Mouse (Mus musculus) intestine, embryonic 15.5 days (tissue): ENCODE measurements around the gene Ccdc177. TPM values are rescaled to one million over a fixed set of nuclear protein-coding genes. Genes with fewer than 3 reads are reported as not detected.

Source experiments
- ATAC-seq: fragments of 200-750 bp; cut with Nextera tagmentation; 2 replicates; pipeline ENCODE4 v1.8.0; 2017; ENCODE audit warnings: moderate TSS enrichment, moderate library complexity
- H3K27ac ChIP-seq: fragments of 300-500 bp; sonication (generic); 2 replicates; pipeline ENCODE4 v1.5.1; 2015; ENCODE audit warnings: mild to moderate bottlenecking, inconsistent platforms
- H3K27me3 ChIP-seq: fragments of 300-500 bp; sonication (generic); replicated peaks from 2 replicates; pipeline ENCODE4 v1.6.1; 2015; ENCODE audit warnings: inconsistent platforms
- H3K36me3 ChIP-seq: fragments of 300-500 bp; sonication (generic); 2 replicates; pipeline ENCODE4 v1.6.1; 2015; ENCODE audit warnings: inconsistent platforms
- H3K4me1 ChIP-seq: fragments of 300-500 bp; sonication (generic); replicated peaks from 2 replicates; pipeline ENCODE4 v1.6.1; 2015; ENCODE audit warnings: inconsistent platforms
- H3K4me2 ChIP-seq: fragments of 300-500 bp; sonication (generic); replicated peaks from 2 replicates; pipeline ENCODE4 v1.6.1; 2015; ENCODE audit warnings: mild to moderate bottlenecking, inconsistent platforms
- H3K4me3 ChIP-seq: fragments of 300-500 bp; sonication (generic); replicated peaks from 2 replicates; pipeline ENCODE4 v1.5.1; 2015; ENCODE audit warnings: inconsistent platforms
- H3K9ac ChIP-seq: fragments of 300-500 bp; sonication (generic); 2 replicates; pipeline ENCODE4 v1.6.1; 2015; ENCODE audit warnings: inconsistent platforms
- H3K9me3 ChIP-seq: fragments of 300-500 bp; sonication (generic); 2 replicates; pipeline ENCODE4 v1.6.1; 2016; ENCODE audit warnings: inconsistent platforms
- WGBS: fragments of 180-500 bp; shearing (Covaris S2); methylation state at CpG from one replicate; pipeline ENCODE4 v1.1.7; 2015; 5-methylcytosine and 5-hydroxymethylcytosine counted together
- polyA plus RNA-seq: library from polyadenylated mRNA; unstranded; fragments of >200 nt; fragmentation: Nextera tagmentation; extraction: Ambion mirVana; gene quantifications from 2 replicates; pipeline ENCODE4 v1.2.1, GENCODE M21; 2015

Ccdc177 gene
- polyA plus RNA-seq, 1 experiment from 2014 or later: 0.15 TPM

DNA sequence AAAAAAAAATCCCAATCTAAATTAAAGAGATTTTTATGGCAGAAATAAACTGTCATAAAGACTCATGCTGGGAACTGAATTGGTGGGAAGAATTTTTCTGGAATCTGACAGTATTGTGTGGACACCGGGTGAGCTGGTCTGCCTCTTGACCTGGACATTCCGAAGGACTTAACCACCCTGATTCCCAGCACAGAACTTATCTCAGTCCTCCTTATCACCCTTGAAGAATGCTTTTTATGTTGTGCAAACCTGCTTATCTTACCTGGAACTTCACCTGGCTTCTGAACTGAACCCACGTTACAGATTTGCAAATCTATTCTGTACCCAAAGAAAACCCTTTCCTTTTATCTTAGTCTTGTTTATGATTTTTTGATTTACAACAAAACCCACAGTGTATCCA is 21.7 kb upstream of the Ccdc177 start:
- 45% methylated on average over 3 of the region's 3 CpGs for WGBS
- Histone ChIP-seq H3K27ac (no peak overlapping the region), H3K4me1 (peaks cover under 1% of the 10 kb centered on the region; the same call in 1 of the 2 replicates), H3K9me3 (no peaks in the 10 kb centered on the region), H3K4me3 (no peak overlapping the region), H3K9ac (no peak overlapping the region), H3K4me2 (no peak overlapping the region), H3K27me3 (no peaks in the 10 kb centered on the region), H3K36me3 (no peaks in the 10 kb centered on the region)
- peak; percentile 43; the same call in 1 of the 2 replicates for ATAC-seq

DNA sequence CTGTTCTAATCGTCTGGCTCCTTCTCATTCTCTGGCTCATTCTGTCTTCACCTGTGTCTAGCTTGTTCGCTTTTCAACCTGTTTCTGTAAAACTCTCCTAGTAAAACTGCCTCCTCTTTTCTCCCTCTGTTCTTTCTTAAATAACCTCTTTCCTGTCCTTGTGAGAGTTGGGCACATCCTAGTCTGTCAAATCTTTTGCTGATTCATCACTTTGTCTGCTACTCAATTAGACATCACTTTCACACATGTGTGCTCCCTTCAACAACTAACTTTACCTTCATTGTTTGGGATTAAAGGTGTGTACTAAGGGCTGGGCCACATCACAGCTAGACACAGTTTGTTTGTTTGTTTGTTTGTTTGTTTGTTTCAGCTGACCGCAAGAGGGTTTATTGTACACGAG is 19.3 kb upstream of the Ccdc177 start:
- H3K27me3 ChIP-seq: no peaks in the 10 kb centered on the region
- WGBS: 89% methylated on average over 4 of the region's 4 CpGs
- 0 out of 2 replicates have a peak, but pooled peaks cover 5% of the 10 kb centered on the region for H3K4me1 ChIP-seq
- H3K4me2 ChIP-seq: no peak overlapping the region
- no peak overlapping the region for H3K9ac ChIP-seq
- no peak overlapping the region for H3K4me3 ChIP-seq
- no peak overlapping the region for H3K27ac ChIP-seq
- no peaks in the 10 kb centered on the region for H3K9me3 ChIP-seq
- H3K36me3 ChIP-seq: no peaks in the 10 kb centered on the region
- no peak for ATAC-seq

DNA sequence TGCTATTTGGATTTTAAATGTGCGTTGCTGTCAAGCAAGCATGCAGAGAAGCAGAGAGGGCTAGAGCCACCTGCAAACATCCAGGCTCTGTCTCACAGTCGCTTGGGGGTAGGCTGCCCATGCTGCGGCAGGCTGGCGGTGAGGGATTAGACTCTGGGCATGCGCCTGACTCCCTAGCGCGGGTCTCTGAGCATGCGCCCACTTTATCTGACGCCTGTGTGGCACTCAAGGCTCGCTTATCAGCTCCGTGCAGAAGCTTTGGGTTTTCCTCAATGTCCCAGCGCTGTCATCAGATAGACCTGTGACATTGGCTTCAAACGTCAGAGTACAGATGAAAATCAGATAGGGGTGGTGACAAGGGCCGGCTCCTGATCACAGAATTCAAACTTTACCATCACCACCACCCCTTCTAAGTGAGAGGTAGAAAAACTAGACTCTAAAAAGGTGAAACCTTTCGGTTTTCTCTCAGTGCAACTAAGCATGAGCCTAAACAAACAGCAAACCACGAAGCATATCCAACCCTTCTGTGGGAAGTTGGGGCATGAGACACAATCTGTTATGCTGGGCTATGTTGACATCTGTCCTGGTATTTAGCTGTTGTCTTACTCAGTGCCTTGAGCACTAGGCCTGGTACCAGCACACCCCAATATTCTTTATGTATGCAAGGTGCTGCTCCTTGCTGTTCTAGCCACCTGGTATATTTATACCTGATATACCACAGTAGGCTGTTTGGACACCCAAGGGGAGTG is 17.9 kb upstream of the Ccdc177 start:
- H3K9me3 ChIP-seq: no peaks in the 10 kb centered on the region
- WGBS: 79% methylated on average over 16 of the region's 16 CpGs
- no peak overlapping the region for H3K9ac ChIP-seq
- H3K4me3 ChIP-seq: no peak overlapping the region
- peak; percentile 76; the same call in 1 of the 2 replicates for ATAC-seq
- 0 out of 2 replicates have a peak, but pooled peaks cover 5% of the 10 kb centered on the region for H3K4me1 ChIP-seq
- H3K27ac ChIP-seq: no peak overlapping the region
- H3K4me2 ChIP-seq: no peak overlapping the region
- H3K36me3 ChIP-seq: no peaks in the 10 kb centered on the region
- H3K27me3 ChIP-seq: no peaks in the 10 kb centered on the region

DNA sequence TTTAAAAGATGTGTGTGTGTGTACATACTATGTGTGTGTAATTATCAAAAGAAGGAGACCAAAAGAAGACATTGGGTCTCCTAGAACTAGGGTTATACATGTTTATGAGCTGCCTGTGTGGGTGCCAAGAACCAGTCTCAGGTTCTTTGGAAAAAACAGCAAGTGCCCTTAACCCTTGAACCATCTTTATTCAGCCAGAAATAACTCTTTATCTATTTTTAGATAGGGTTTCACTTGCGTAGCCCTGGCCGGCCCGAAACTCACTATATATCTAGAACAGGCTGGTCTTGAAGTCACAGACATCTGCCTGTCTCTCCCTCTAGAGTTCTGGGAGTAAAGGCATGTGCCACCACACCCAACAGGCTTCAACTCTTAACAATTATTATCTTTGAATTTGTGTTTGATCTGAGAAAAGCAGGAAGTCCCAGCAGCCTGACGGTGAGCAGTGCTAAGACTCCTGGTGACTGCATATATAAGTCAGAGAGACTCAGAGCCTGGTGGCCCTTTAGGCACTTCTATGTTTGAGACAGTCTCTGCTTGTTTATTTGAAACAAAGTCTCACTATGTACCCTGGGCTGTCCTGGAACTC is 15.7 kb upstream of the Ccdc177 start:
- 67% methylated on average over 4 of the region's 4 CpGs for WGBS
- Histone ChIP-seq H3K27ac (no peak overlapping the region), H3K9ac (no peak overlapping the region), H3K4me3 (no peak overlapping the region), H3K36me3 (no peaks in the 10 kb centered on the region), H3K27me3 (no peaks in the 10 kb centered on the region), H3K4me2 (no peak overlapping the region), H3K9me3 (no peaks in the 10 kb centered on the region), H3K4me1 (0 out of 2 replicates have a peak, but pooled peaks cover 5% of the 10 kb centered on the region)
- ATAC-seq: peak; percentile 65

DNA sequence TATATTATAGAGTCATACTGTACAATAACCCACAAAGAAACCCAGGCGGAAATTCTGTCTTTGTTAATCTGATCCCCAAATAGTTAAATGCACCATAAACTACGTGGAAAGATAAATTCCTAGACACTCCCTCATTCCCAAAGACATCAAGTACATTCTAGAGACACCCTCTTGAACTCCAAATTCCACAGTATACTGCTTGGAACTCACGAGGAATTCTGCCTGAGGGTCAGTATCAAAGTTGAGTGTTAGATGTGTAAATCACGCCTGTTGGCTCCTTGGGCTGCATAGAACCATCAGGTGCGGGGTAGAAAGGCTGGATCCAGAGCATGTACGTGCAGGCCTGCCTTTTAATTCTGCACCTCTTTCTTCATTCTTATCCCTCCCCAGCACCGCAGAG is 14.3 kb upstream of the Ccdc177 start:
- Histone ChIP-seq H3K36me3 (no peaks in the 10 kb centered on the region), H3K4me2 (no peak overlapping the region), H3K27ac (no peak overlapping the region), H3K9me3 (no peaks in the 10 kb centered on the region), H3K4me3 (no peak overlapping the region), H3K9ac (no peak overlapping the region), H3K4me1 (0 out of 2 replicates have a peak, but pooled peaks cover 5% of the 10 kb centered on the region), H3K27me3 (no peaks in the 10 kb centered on the region)
- ATAC-seq: no peak
- WGBS: 69% methylated on average over 7 of the region's 7 CpGs

DNA sequence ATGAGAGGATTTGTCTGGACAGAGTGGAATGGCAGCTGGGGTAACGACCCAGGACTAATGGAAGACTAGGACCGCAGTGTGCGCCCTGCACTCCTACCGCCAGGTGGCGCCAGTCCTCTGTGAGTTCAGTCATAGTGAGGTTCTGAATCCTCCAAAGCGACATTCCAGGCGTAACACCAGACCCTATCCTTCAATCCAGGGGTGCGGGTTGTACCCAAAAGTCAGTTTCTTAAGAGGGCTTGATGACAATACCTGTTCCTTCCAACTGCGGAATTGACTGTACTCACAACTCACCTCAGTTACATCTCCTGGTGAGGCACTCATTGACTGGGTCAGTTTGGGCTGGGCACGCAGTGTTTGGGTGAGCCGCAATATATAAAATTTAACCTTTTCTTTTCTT is 9.2 kb upstream of the Ccdc177 start:
- ATAC-seq: peak; percentile 86
- no peaks in the 10 kb centered on the region for H3K27me3 ChIP-seq
- no peak overlapping the region for H3K27ac ChIP-seq
- no peaks in the 10 kb centered on the region for H3K4me1 ChIP-seq
- H3K9ac ChIP-seq: no peak overlapping the region
- no peaks in the 10 kb centered on the region for H3K36me3 ChIP-seq
- H3K4me2 ChIP-seq: no peak overlapping the region
- H3K9me3 ChIP-seq: no peaks in the 10 kb centered on the region
- WGBS: 18% methylated on average over 11 of the region's 11 CpGs
- H3K4me3 ChIP-seq: no peak overlapping the region

DNA sequence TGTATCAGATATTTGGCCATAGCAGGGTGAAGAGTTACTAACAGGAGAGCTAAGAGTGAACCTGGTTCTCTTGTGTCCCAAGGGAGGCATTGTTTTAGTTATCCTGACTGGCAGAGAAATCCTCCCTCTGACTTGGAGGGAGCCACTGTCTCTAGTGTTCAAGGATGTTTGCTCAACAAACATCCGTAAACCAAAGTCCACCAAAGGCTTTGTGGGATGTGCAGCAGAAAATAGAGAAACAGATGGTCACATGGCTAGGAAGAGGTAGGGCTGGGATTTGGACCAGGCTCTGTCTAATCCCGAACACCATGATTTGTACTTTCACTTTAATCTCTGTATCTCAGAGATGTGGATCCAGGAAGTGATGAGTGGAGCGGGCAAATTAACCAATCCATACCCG is 3.6 kb upstream of the Ccdc177 start:
- Histone ChIP-seq H3K27ac (no peak overlapping the region), H3K4me2 (no peak overlapping the region), H3K4me3 (no peak overlapping the region), H3K4me1 (peaks cover 12% of the 10 kb centered on the region), H3K9ac (no peak overlapping the region), H3K27me3 (peaks cover 17% of the 10 kb centered on the region), H3K9me3 (no peaks in the 10 kb centered on the region), H3K36me3 (no peaks in the 10 kb centered on the region)
- no peak for ATAC-seq
- WGBS: 50% methylated on average over 4 of the region's 4 CpGs

DNA sequence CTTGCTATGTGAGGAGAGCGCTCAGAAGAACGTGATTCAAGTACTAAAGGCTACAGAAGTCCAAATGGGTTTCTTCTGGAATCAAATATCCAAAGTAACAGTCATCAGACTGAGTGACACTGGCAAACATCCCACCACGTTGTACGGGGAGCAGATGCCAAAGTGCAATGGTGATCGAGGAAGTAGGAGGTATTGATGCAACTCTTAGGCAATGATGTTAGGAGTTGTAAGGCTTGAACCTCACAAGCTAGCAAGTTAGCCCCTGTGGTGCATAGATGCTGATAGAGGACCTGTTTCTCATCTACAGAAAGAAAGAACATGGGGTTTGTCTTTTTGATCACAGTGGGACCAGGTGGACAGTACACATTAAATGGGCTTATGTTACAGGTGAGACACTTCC is 2.5 kb upstream of the Ccdc177 start:
- Histone ChIP-seq H3K9ac (no peak overlapping the region), H3K27me3 (peaks cover 28% of the 10 kb centered on the region), H3K9me3 (no peaks in the 10 kb centered on the region), H3K4me1 (peaks cover 21% of the 10 kb centered on the region), H3K4me3 (no peak overlapping the region), H3K4me2 (no peak overlapping the region), H3K36me3 (no peaks in the 10 kb centered on the region), H3K27ac (no peak overlapping the region)
- WGBS: 80% methylated on average over 5 of the region's 5 CpGs
- ATAC-seq: no peak

DNA sequence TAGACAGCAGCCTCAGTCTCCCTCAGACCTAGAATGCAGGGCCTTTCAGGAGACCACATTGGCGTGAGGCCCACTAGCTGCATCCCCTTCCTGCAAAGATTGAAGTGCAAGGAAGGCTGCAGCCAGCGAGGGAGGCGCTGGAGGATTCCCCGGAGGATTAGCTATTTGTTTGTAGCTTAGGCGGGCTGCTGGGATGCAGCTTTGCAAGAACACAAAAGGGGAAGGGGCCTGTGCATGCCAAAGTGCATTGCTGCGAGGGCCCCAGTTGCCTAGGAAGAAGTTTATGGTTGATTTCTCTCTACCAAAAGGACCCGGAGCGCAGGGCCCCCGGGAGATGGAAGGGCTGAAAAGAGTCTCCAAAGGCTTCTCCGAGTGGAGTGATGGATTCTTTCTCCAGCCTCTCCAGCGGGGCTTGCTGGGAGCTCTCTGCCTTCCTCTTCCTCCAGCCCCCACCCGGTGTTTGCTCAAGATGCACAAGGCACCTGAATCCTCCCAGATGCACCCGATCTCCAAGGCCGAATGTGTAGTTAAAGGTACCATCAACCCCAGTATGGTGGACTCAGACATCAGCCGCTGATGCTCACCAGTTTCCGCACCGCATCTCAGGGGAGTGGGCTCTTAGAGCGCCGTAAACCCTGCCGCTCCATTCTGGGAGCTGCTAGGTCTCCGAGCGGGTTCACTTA is 633 bp downstream of the Ccdc177 start:
- H3K9ac ChIP-seq: no peak overlapping the region
- H3K4me3 ChIP-seq: peak overlapping the region; percentile 62
- H3K9me3 ChIP-seq: no peaks in the 10 kb centered on the region
- H3K27ac ChIP-seq: no peak overlapping the region
- H3K4me2 ChIP-seq: peak overlapping the region; percentile 99
- 5% methylated on average over 22 of the region's 22 CpGs for WGBS
- H3K4me1 ChIP-seq: peaks cover 28% of the 10 kb centered on the region
- peaks cover 55% of the 10 kb centered on the region for H3K27me3 ChIP-seq
- no peaks in the 10 kb centered on the region for H3K36me3 ChIP-seq
- no peak for ATAC-seq

DNA sequence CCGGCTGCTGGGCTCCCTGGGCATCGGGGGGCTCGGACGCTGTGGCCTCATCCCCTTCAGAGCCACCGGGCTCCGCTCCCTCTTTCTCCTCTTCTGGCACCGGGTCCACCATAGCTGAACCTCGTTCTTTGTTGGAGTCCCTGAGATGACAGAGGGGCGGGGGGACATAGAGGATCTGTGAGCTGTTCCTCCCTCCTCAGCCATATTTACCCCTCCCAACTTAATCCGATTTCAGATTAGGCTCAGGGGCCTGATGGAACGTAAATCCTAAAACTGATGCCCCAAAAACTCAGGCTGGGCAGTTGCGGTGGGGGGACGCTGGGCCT is 1.1 kb downstream of the Ccdc177 start:
- no peak for ATAC-seq
- H3K36me3 ChIP-seq: no peaks in the 10 kb centered on the region
- H3K4me2 ChIP-seq: peak overlapping the region; percentile 99
- peak overlapping the region; percentile 62 for H3K4me3 ChIP-seq
- H3K27ac ChIP-seq: no peak overlapping the region
- H3K27me3 ChIP-seq: peaks cover 55% of the 10 kb centered on the region
- no peaks in the 10 kb centered on the region for H3K9me3 ChIP-seq
- WGBS: 7% methylated on average over 12 of the region's 13 CpGs
- peak overlapping the region; percentile 56 for H3K9ac ChIP-seq
- peaks cover 28% of the 10 kb centered on the region for H3K4me1 ChIP-seq

DNA sequence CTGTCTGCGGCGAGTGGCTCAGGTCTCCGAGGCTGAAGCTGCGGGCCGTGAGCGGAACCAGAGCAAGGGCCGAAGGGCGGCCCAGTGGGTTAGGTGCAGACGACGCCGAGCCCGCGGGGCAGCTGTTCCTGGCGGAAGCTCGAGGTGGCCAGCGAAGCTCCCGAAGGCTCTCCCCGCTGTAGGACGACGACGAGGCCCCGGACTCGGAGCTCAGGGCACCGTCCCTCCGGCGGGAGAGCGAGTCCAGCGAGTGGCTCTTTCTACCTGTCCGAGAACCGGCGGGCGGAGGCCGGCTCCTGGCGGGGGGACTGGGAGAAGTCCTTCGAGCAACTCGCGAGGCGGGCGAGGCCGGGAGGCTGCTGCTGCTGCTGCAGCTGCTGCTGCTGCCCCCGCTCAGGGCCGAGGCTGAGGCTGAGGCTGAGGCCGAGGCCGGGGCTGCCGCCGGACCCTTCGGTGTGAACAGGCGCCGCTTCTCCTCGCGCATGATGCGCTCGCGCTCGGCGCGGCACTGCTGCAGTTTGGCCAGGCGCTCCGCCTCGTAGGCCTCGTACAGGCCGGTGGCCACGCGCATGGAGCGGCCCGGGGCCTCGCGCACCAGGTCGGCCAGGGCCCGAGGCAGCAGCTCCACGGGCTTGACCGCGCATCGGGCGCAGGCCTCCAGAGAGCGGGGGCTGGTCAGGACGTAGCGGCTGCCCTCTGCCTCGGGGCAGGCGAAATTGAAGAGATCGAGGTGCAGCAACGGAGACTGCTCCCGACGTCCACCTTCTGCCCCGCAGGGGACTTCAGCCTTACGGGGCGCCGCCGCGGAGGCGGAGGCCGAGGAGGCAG is 1.7 kb downstream of the Ccdc177 start:
- H3K9ac ChIP-seq: peak overlapping the region; percentile 56
- 2% methylated on average over 89 of the region's 92 CpGs for WGBS
- H3K27ac ChIP-seq: no peak overlapping the region
- peaks cover 55% of the 10 kb centered on the region for H3K27me3 ChIP-seq
- peaks cover 28% of the 10 kb centered on the region for H3K4me1 ChIP-seq
- no peaks in the 10 kb centered on the region for H3K9me3 ChIP-seq
- ATAC-seq: no peak; the same call in none of the 2 replicates
- peak overlapping the region; percentile 62 for H3K4me3 ChIP-seq
- no peaks in the 10 kb centered on the region for H3K36me3 ChIP-seq
- H3K4me2 ChIP-seq: peak overlapping the region; percentile 99
